In the genomic region with DNA sequence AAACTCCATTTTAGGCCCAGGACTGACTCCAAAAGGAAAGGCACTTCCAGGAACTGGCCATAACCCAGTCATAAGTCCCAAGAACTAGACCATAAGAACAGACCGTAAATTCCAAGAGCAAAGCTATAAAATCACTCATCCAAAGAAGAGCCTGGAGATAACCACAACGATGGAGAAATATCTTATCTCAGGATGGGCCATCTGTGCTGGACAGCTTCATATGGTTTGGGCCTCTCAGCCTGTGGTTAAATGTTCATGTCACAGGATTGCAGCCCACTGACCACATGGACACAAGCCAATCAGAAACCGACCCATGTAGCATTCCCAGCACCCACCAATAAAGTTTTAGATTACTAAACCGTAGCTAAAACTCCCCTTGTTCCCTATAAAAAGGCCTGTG, we compare ENCODE assay signal across 24 mouse cellular contexts.
"Had no signal": no experiment of that assay in that cellular context is flagged by ENCODE, and none has a peak within 500 bp of the region (broad histone marks: within the 10 kb centered on the region; RNA-seq: fewer than 3 reads in every experiment).

No protein-coding gene starts in this region.

- H3K27me3 ChIP-seq: heart, embryonic 13.5 days; heart, embryonic 15.5 days; hindbrain, embryonic 12.5 days; hindbrain, embryonic 13.5 days; hindbrain, embryonic 15.5 days; intestine, embryonic 15.5 days; kidney, embryonic 15.5 days had no signal

- H3K4me2 ChIP-seq: heart, embryonic 13.5 days; heart, embryonic 15.5 days; hindbrain, embryonic 12.5 days; hindbrain, embryonic 13.5 days; hindbrain, embryonic 14.5 days; hindbrain, embryonic 15.5 days; intestine, embryonic 15.5 days; kidney, embryonic 15.5 days had no signal

- DNase-seq: heart, postnatal 10 days; heart, postnatal 14 days; heart, postnatal 36 days; heart, postnatal 4 days; kidney, postnatal 10 days; kidney, postnatal 4 days; layer of hippocampus, adult 9-11 months; layer of hippocampus, postnatal 36 days had no signal

- H3K4me3 ChIP-seq: heart, embryonic 13.5 days; heart, embryonic 15.5 days; hindbrain, embryonic 10.5 days; hindbrain, embryonic 12.5 days; hindbrain, embryonic 13.5 days; hindbrain, embryonic 15.5 days; intestine, embryonic 15.5 days; kidney, embryonic 15.5 days; layer of hippocampus, adult 2 months; left cerebral cortex, adult 2 months had no signal

- ATAC-seq: hindbrain, embryonic 16.5 days; hindbrain, postnatal 0 days; inflammation-experienced regulatory T-cells, adult 6 months; intestine, embryonic 15.5 days; intestine, embryonic 16.5 days; intestine, postnatal 0 days had no signal
